ENCODE assay signal across 8 mouse cellular contexts in the genomic region with DNA sequence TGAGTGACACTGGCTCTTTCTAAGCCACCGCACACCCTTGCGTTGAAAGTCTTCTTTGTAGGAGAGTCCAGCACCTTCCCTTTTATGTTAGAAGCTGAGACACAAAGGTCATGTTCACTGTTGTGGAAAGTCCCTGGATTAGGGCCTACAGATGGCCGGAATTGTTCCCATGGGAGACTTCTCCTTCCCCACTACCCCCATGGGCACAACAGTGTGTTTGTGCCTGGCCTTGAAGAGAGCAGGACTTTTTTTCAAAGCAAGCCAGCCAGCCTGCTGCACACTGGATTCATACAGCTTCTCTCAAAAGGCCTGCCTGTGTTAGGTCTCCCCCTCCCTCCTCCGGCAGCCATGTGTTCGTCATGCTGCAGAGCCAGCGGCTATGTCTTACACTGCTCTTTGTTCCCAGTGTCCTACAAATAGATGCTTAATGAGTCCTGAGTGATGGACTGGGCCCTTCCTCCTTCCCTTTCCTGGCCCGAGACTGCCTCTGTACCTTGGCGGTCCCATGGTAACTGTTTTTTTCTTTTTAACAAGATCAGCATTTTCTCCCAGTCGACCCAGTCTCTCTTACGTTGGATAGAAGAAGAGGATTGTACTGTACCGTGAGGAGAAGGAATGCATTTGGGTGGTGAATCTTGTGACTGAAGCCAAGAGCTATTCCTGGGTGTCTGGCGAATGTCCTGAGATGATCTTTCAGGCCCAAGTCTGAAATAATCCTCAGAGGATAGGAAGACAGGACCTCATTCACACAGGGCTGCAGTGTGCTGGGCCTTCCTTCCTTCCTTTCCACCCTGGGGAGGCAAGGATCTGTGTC. TPM values are rescaled to one million over a fixed set of nuclear protein-coding genes. Genes with fewer than 3 reads are reported as not detected.
A peak's percentile ranks its signal among the peaks of the same experiment; 100 is the strongest.
DNase-seq lines count a peak whose midpoint lies in the region; ATAC-seq lines count a peak whose summit lies in the region.

No protein-coding gene starts in this region.

- peak overlapping the region; percentile 55 for H3K27ac ChIP-seq in embryonic facial prominence, embryonic 13.5 days
- peak overlapping the region; percentile 87 for H3K27ac ChIP-seq in heart, embryonic 13.5 days (replicated peaks)
- H3K27ac ChIP-seq in limb, embryonic 15.5 days = peak overlapping the region; percentile 59

- ATAC-seq in CD4-positive, CD25-positive, alpha-beta regulatory T cell, adult 4 months = no peak
- ATAC-seq in embryonic facial prominence, embryonic 13.5 days (ENCODE audit: insufficient number of reproducible peaks, insufficient read depth, low FRiP score, low TSS enrichment, low read depth) = no peak; the same call in 1 of the 2 replicates
- ATAC-seq in heart, embryonic 13.5 days (ENCODE audit: extremely low read depth, insufficient number of reproducible peaks, low FRiP score, low TSS enrichment) = peak; percentile 22; the same call in 1 of the 2 replicates
- ATAC-seq in limb, embryonic 15.5 days (ENCODE audit: insufficient number of reproducible peaks, low FRiP score, low TSS enrichment, low read depth) = peak; percentile 78
- ATAC-seq in erythroid progenitor cell, adult 5-6 weeks (replicated peaks; ENCODE audit: low FRiP score, poor library complexity, severe bottlenecking) = no peak

- no peak overlapping the region for H3K4me2 ChIP-seq in embryonic facial prominence, embryonic 13.5 days
- H3K4me2 ChIP-seq in heart, embryonic 13.5 days = peak overlapping the region; percentile 94
- no peak overlapping the region for H3K4me2 ChIP-seq in limb, embryonic 15.5 days

- peaks cover 75% of the 10 kb centered on the region for H3K36me3 ChIP-seq in embryonic facial prominence, embryonic 13.5 days
- peaks cover 96% of the 10 kb centered on the region for H3K36me3 ChIP-seq in heart, embryonic 13.5 days
- H3K36me3 ChIP-seq in limb, embryonic 15.5 days = peaks cover 35% of the 10 kb centered on the region

- H3K9me3 ChIP-seq in embryonic facial prominence, embryonic 13.5 days = no peaks in the 10 kb centered on the region
- H3K9me3 ChIP-seq in heart, embryonic 13.5 days = no peaks in the 10 kb centered on the region
- H3K9me3 ChIP-seq in limb, embryonic 15.5 days = no peaks in the 10 kb centered on the region

- H3K9ac ChIP-seq in embryonic facial prominence, embryonic 13.5 days = no peak overlapping the region
- peak overlapping the region; percentile 100 for H3K9ac ChIP-seq in heart, embryonic 13.5 days
- H3K9ac ChIP-seq in limb, embryonic 15.5 days = no peak overlapping the region

- no peaks in the 10 kb centered on the region for H3K27me3 ChIP-seq in embryonic facial prominence, embryonic 13.5 days
- no peaks in the 10 kb centered on the region for H3K27me3 ChIP-seq in heart, embryonic 13.5 days (replicated peaks)
- no peaks in the 10 kb centered on the region for H3K27me3 ChIP-seq in limb, embryonic 15.5 days

- peaks cover 34% of the 10 kb centered on the region for H3K4me1 ChIP-seq in embryonic facial prominence, embryonic 13.5 days
- peaks cover 89% of the 10 kb centered on the region for H3K4me1 ChIP-seq in heart, embryonic 13.5 days
- peaks cover 41% of the 10 kb centered on the region for H3K4me1 ChIP-seq in limb, embryonic 15.5 days

- no peak overlapping the region for H3K4me3 ChIP-seq in embryonic facial prominence, embryonic 13.5 days
- peak overlapping the region; percentile 68 for H3K4me3 ChIP-seq in heart, embryonic 13.5 days
- no peak overlapping the region for H3K4me3 ChIP-seq in limb, embryonic 15.5 days

- 35% methylated on average over 12 of the region's 12 CpGs for WGBS in embryonic facial prominence, embryonic 13.5 days
- 43% methylated on average over 12 of the region's 12 CpGs for WGBS in heart, embryonic 13.5 days
- 51% methylated on average over 12 of the region's 12 CpGs for WGBS in limb, embryonic 15.5 days

- peak; percentile 43 for DNase-seq in CD4-positive, CD25-positive, alpha-beta regulatory T cell, adult 2 months (ENCODE audit: low read depth, low spot score)
- peak; percentile 63 for DNase-seq in kidney, postnatal 10 days
- peak; percentile 52 for DNase-seq in right cerebral cortex, postnatal 14 days

RNA-seq across cellular contexts. Expression of a gene that starts 7.9 kb away (rescaled TPM):
- polyA plus RNA-seq in CD4-positive, CD25-positive, alpha-beta regulatory T cell, adult 4 months (2017; shearing (Covaris generic)) = 10 to 100 TPM; 22.7 to 38.5 TPM
- polyA plus RNA-seq in embryonic facial prominence, embryonic 13.5 days (2015; fragmentation: Nextera tagmentation; extraction: Ambion mirVana) = 4.0 TPM in 2 replicates
- 25.6 and 30.8 TPM in 2 replicates for polyA plus RNA-seq in heart, embryonic 13.5 days (2015; fragmentation: Nextera tagmentation; extraction: Ambion mirVana)
- 2.5 and 2.8 TPM in 2 replicates for polyA plus RNA-seq in limb, embryonic 15.5 days (2015; fragmentation: Nextera tagmentation; extraction: Ambion mirVana)
- 8.6 and 14.3 TPM in 2 replicates for total RNA-seq in erythroid progenitor cell, adult 5-6 weeks (2015; ENCODE audit: low replicate concordance)
- total RNA-seq in erythroid progenitor cell, adult 5-6 weeks (2017; ENCODE audit: low replicate concordance) = 3.0 and 6.7 TPM in 2 replicates

Comparison
In these comparisons a context has a peak if more than half of its experiments do, and no peak if none do; other contexts are left out.
1. ATAC-seq: peak in heart, embryonic 13.5 days (single experiment) and limb, embryonic 15.5 days (single experiment); none in CD4-positive, CD25-positive, alpha-beta regulatory T cell, adult 4 months (single experiment), embryonic facial prominence, embryonic 13.5 days (single experiment) and erythroid progenitor cell, adult 5-6 weeks (single experiment).
2. Peak in every context shown above with its lines, with median percentiles within 50 percentile points of each other: DNase-seq and H3K27ac ChIP-seq.